Mouse (Mus musculus) stomach, embryonic 15.5 days (tissue): ENCODE measurements at regions not wholly inside any gene's neighbourhood (a gene's known extent, or its start where the extent isn't known, plus 50 kb on each side); places are given as distances from the start of the nearest gene placed in this dataset.
A peak's percentile ranks its signal among the peaks of the same experiment; 100 is the strongest.

Source experiments
- ATAC-seq: fragments of 200-750 bp; cut with Nextera tagmentation; 2 replicates; pipeline ENCODE4 v1.8.0; 2017; ENCODE audit warnings: low read depth, moderate number of reproducible peaks, moderate TSS enrichment; ENCODE audit not compliant: insufficient read depth, low FRiP score
- H3K27ac ChIP-seq: fragments of 300-500 bp; sonication (generic); 2 replicates; pipeline ENCODE4 v1.5.1; 2015; ENCODE audit warnings: mild to moderate bottlenecking, inconsistent platforms
- H3K27me3 ChIP-seq: fragments of 300-500 bp; sonication (generic); replicated peaks from 2 replicates; pipeline ENCODE4 v1.6.1; 2015; ENCODE audit warnings: inconsistent platforms
- H3K36me3 ChIP-seq: fragments of 300-500 bp; sonication (generic); 2 replicates; pipeline ENCODE4 v1.6.1; 2015; ENCODE audit warnings: inconsistent platforms
- H3K4me1 ChIP-seq: fragments of 300-500 bp; sonication (generic); 2 replicates; pipeline ENCODE4 v1.6.1; 2015; ENCODE audit warnings: inconsistent platforms
- H3K4me2 ChIP-seq: fragments of 300-500 bp; sonication (generic); 2 replicates; pipeline ENCODE4 v1.6.1; 2015; ENCODE audit warnings: mild to moderate bottlenecking, inconsistent platforms
- H3K4me3 ChIP-seq: fragments of 300-500 bp; sonication (generic); replicated peaks from 2 replicates; pipeline ENCODE4 v1.5.1; 2015; ENCODE audit warnings: inconsistent platforms
- H3K9ac ChIP-seq: fragments of 300-500 bp; sonication (generic); 2 replicates; pipeline ENCODE4 v1.6.1; 2015; ENCODE audit warnings: inconsistent platforms
- H3K9me3 ChIP-seq: fragments of 300-500 bp; sonication (generic); 2 replicates; pipeline ENCODE4 v1.6.1; 2016; ENCODE audit warnings: inconsistent platforms
- WGBS: fragments of 180-500 bp; shearing (Covaris S2); methylation state at CpG from one replicate; pipeline ENCODE4 v1.1.7; 2015; 5-methylcytosine and 5-hydroxymethylcytosine counted together

DNA sequence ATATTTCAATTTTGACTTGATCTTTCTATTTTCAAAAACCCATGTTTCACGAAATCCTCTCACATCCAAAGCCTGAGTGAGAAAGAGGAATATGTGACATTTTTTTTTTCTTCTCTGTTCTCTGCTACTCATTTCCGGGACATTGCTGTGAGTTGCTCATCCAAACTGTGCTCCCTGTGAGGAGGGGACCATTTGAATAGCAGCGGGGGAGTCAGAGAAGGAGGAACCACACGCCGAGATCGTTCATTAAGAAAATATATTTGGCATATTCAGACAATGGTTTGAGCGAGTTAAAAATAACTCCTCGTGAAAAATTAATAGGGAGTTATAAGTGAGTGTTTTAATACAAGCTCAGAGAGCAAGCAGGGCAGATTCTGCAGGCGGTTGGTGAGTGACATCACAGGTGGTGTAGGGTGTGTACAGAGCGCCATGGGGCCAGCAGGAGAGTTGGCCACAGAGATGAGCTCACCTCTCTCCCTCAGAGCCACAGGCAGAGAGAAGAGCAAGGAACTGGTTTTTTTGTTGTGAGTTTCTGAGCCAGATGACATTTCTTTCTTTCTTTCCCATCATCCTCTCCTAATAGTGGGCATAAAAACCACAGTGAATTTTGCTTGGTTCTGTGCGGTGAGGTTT lies 54.4 kb upstream of the Calcoco1 start:
- no peaks in the 10 kb centered on the region for H3K27me3 ChIP-seq
- H3K36me3 ChIP-seq, result no peaks in the 10 kb centered on the region
- ATAC-seq, result no peak
- H3K4me1 ChIP-seq, result no peaks in the 10 kb centered on the region
- no peak overlapping the region for H3K9ac ChIP-seq
- no peak overlapping the region for H3K27ac ChIP-seq
- H3K4me3 ChIP-seq, result no peak overlapping the region
- H3K4me2 ChIP-seq, result no peak overlapping the region
- WGBS, result 51% methylated on average over 11 of the region's 11 CpGs
- H3K9me3 ChIP-seq, result no peaks in the 10 kb centered on the region

DNA sequence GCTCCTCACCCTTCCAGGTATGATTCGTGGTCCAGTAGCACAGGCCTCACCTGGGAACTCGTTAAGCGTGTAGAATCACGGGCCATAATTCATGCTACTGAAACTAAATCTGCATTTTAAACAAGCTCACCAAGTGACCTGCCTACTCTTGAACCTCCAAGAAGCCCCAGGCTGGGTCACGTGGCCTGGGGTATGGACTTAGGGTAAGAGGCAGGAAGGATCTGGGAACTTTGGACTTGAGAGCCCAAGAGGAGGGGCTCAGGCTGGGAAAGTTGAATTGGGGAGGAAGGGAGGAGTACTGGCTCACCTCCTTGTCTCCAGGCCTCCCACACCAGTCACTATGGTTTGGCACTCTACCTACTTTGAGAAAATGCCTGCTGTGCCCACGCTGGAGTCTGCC lies 58.6 kb upstream of the Calcoco1 start:
- Histone ChIP-seq H3K4me3 (no peak overlapping the region), H3K9me3 (no peaks in the 10 kb centered on the region), H3K4me1 (peaks cover 7% of the 10 kb centered on the region; the same call in 1 of the 2 replicates), H3K9ac (no peak overlapping the region), H3K27me3 (no peaks in the 10 kb centered on the region; the same call in 1 of the 2 replicates), H3K36me3 (no peaks in the 10 kb centered on the region), H3K4me2 (no peak overlapping the region), H3K27ac (no peak overlapping the region)
- 83% methylated on average over 6 of the region's 6 CpGs for WGBS
- no peak for ATAC-seq

DNA sequence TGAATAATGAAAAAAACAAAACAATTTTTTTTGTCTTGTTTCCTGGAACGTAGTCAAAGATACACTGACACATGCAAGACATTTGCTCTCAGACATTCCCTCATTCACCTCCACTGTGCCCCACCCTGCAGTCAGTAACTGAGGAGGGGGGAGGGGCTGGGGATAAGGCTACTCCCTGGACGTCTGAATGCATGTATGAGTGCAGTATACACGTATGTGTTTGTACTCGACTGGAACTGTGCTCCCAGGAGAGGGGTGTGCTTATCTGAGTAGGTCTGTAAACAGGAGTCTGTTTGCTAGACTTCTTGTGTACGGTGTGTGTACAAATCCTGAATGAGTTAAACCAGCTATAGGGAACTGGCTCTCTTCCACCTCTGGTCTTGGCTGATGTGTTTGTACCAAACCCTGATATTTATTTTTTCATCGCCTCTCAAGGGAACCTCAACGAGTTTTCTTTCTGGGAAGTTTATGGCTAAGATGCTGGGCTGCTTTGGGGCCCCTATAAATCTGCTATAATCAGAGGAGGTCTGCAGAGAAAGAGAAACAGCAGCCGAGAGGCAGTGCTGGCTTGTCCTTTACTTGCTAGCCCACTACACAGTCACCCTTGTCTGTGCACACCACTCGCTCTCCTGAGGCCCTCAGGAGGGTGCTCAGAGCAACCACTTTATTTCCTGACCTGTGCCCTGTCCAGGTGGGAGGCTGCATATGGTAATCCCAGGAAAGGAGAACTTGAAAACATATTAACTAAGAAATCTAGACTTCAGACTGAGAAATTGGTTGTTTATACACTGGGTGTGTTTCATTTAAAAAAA lies 61.2 kb upstream of the Calcoco1 start:
- H3K27ac ChIP-seq, result no peak overlapping the region
- H3K4me3 ChIP-seq, result no peak overlapping the region
- 27% methylated on average over 9 of the region's 9 CpGs for WGBS
- no peak overlapping the region for H3K9ac ChIP-seq
- no peaks in the 10 kb centered on the region for H3K9me3 ChIP-seq
- H3K4me2 ChIP-seq, result no peak overlapping the region
- H3K27me3 ChIP-seq, result no peaks in the 10 kb centered on the region; the same call in 1 of the 2 replicates
- H3K36me3 ChIP-seq, result no peaks in the 10 kb centered on the region
- peak; percentile 31; the same call in 1 of the 2 replicates for ATAC-seq
- H3K4me1 ChIP-seq, result peaks cover 7% of the 10 kb centered on the region; the same call in 1 of the 2 replicates

DNA sequence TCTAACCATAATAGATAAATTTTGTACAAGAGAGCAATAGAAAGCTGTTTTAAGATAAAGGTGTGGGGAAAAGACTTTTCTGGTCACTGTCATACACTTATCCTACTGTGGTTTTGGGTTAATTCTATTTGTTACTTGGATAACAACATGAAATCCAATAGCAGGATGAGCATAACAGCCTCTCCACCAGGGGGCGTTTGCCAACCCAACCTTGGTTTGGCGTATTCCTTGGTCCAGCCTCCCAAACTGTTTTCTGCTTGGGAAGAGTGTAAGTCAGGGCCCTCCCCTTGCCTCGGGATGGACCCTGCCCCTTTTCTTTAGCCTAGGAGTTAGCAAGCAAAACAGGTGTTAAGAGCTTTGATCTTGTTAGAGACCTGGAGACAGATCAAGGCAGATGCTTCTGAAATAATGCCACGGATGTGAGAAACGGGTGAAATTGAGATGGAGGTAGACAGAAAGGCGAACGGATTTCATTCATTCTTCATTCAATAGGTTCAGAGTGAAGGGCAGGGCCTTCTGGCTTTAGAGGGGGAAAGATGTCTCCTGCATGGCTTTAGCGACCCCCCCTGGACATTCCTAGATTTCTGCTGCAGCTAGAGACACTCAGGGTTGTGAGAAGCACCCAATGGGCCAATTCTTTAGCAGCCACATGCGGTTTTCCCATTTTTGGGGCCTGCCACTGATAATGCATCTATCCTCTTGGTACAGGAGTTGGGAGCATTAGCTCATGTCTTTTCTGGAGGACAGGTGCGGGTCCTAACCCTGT lies 63.3 kb upstream of the Calcoco1 start:
- H3K9me3 ChIP-seq, result no peaks in the 10 kb centered on the region
- no peak overlapping the region for H3K4me2 ChIP-seq
- no peak overlapping the region for H3K27ac ChIP-seq
- 28% methylated on average over 10 of the region's 10 CpGs for WGBS
- peaks cover 7% of the 10 kb centered on the region; the same call in 1 of the 2 replicates for H3K4me1 ChIP-seq
- H3K27me3 ChIP-seq, result no peaks in the 10 kb centered on the region; the same call in 1 of the 2 replicates
- ATAC-seq, result no peak
- no peak overlapping the region for H3K9ac ChIP-seq
- no peaks in the 10 kb centered on the region for H3K36me3 ChIP-seq
- H3K4me3 ChIP-seq, result no peak overlapping the region

DNA sequence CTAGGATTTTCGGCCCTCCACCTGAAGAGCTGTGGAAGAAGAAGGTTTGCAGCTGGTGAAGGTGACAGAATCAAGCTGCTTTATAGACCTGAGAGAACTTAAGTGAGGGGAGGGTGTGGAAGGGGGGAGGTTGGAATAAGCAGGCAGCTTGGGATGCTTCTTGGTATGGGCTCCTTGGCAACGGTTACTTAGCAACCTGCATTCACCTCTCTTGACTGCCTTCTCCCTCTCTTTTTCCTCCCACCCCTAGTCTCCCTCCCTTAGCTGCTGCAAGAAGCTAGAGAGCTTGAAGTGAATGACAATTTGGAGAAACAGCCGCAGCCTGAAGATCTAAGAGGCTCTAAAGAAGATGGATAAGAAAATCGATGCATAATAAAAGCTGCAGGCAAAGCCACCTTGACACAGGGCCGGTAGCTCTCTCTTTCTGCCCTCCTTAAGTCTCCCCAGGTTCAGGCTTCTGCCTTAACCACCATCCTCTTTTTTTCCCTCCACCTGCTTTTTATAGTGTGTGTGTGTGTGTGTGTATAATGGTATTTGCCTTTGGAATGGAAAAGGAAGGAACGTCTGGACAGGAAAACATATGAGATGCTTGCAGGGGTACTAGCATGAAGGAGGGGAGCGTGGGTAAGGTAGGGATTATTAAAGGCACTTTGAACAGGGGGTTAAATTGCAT lies 67.0 kb upstream of the Calcoco1 start:
- no peaks in the 10 kb centered on the region for H3K36me3 ChIP-seq
- no peak overlapping the region for H3K9ac ChIP-seq
- no peaks in the 10 kb centered on the region for H3K4me1 ChIP-seq
- no peak overlapping the region for H3K27ac ChIP-seq
- H3K4me3 ChIP-seq, result no peak overlapping the region
- no peaks in the 10 kb centered on the region for H3K9me3 ChIP-seq
- H3K4me2 ChIP-seq, result no peak overlapping the region
- H3K27me3 ChIP-seq, result no peaks in the 10 kb centered on the region; the same call in 1 of the 2 replicates
- WGBS, result 47% methylated on average over 7 of the region's 7 CpGs
- no peak for ATAC-seq

DNA sequence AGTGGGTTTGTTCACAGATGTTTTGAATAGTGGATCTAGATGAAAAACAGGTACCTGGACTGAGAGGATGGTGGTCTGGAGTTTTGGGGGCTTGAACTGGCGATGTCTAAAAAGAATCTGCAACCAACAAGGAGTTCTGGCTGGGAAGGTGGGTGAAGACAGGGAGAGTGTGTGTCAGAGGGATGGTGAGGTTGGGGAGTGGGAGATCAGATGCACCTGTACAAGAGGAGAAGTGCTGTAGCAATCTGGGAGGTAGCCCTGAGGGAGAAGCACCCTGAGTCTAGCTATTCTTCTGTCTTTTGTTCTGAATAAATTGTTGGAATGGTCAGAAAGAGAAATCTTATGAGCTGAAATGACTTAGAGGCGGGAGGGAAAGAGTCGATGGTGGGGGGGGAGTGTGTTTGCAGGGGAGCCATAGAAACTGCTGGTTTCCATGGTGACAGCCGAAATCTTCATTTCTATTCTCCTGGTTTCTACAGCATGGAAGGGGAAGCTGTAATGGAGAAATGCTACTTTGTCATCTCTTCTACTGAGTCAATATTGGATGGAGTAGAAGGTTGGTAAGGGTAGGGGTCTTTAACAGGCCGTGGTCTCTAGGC lies 75.1 kb upstream of the Calcoco1 start:
- Histone ChIP-seq H3K27ac (no peak overlapping the region), H3K4me3 (no peak overlapping the region), H3K9ac (no peak overlapping the region), H3K36me3 (no peaks in the 10 kb centered on the region), H3K4me1 (no peaks in the 10 kb centered on the region), H3K27me3 (0 out of 2 replicates have a peak, but pooled peaks cover 4% of the 10 kb centered on the region), H3K4me2 (no peak overlapping the region), H3K9me3 (no peaks in the 10 kb centered on the region)
- 74% methylated on average over 5 of the region's 5 CpGs for WGBS
- no peak for ATAC-seq

DNA sequence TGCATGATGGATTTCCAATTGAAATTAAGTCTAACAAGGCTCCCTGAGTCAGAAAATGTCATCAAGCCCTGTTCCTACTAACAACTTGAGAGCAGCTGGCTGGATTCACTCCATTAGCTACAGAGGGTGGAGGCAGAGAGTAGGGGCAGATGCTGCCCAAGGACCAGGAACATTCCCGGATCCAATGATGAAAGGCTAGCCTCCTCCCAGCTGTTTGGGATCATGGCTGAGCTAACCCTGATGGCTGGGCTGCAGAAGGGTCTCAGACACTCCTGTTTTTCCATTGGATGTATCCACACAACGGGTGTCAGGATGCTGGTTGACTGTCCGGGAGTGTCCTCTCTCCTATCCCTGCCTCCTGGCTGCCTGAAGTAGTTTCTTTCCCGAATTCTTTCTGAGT lies 78.1 kb upstream of the Calcoco1 start:
- Histone ChIP-seq H3K4me3 (no peak overlapping the region), H3K9ac (no peak overlapping the region), H3K4me1 (no peaks in the 10 kb centered on the region), H3K27ac (no peak overlapping the region), H3K9me3 (no peaks in the 10 kb centered on the region), H3K36me3 (no peaks in the 10 kb centered on the region), H3K27me3 (0 out of 2 replicates have a peak, but pooled peaks cover 4% of the 10 kb centered on the region), H3K4me2 (no peak overlapping the region)
- WGBS, result 74% methylated on average over 4 of the region's 4 CpGs
- no peak for ATAC-seq

DNA sequence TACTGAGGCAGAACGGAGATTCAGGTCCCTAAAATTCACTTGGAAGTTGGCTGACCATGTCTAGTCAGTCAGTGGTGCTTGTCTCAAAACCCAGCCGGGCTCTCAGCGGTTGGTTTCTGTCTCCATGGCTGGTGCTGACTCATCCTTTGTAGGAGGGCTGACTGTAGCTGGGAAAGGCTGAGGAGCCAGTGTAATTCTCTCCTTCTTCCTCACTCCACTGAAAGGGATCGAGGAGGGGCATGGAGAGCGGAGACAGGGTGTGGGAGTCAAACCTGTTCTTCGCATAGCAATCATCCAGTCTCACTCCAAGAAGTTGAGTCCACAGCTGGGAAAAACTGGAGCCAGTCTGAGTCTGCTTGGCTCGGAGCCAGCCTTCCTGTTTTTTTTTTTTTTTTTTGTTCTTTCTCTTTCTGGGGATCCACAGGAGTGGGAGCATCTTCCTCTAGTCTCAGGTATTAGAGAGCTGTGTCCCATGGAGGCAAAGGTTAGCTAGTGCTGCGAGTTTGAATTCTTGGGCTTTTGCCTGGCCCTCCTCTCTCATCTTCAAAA lies 80.4 kb upstream of the Calcoco1 start:
- H3K4me1 ChIP-seq, result no peaks in the 10 kb centered on the region
- H3K4me2 ChIP-seq, result no peak overlapping the region
- ATAC-seq, result no peak
- 0 out of 2 replicates have a peak, but pooled peaks cover 1% of the 10 kb centered on the region for H3K27me3 ChIP-seq
- H3K36me3 ChIP-seq, result no peaks in the 10 kb centered on the region
- H3K9ac ChIP-seq, result no peak overlapping the region
- no peaks in the 10 kb centered on the region for H3K9me3 ChIP-seq
- WGBS, result 58% methylated on average over 8 of the region's 8 CpGs
- H3K27ac ChIP-seq, result no peak overlapping the region
- H3K4me3 ChIP-seq, result no peak overlapping the region

DNA sequence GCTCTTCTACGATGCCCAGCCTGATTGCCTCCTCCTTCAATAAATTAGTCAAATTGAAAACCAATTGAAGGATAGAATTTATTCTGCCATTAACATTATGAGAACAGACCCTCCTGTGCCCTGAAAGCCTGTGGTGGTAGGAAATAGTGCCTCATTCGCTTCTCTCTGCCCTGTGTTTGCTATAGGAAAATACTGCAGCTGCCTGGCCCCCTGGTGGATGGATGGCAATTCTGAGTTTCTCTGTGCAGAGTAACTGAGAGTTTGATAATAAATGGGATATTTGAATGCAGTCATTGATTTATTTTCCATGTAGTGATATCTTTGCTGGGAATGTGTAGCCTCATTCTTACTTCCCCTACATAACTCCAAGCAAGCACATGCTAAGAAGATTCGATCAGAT lies 85.4 kb upstream of the Calcoco1 start:
- Histone ChIP-seq H3K9ac (no peak overlapping the region), H3K4me3 (no peak overlapping the region), H3K4me2 (no peak overlapping the region), H3K27ac (no peak overlapping the region), H3K9me3 (no peaks in the 10 kb centered on the region), H3K36me3 (no peaks in the 10 kb centered on the region), H3K27me3 (no peaks in the 10 kb centered on the region), H3K4me1 (no peaks in the 10 kb centered on the region)
- ATAC-seq, result no peak
- 59% methylated on average over 3 of the region's 3 CpGs for WGBS

DNA sequence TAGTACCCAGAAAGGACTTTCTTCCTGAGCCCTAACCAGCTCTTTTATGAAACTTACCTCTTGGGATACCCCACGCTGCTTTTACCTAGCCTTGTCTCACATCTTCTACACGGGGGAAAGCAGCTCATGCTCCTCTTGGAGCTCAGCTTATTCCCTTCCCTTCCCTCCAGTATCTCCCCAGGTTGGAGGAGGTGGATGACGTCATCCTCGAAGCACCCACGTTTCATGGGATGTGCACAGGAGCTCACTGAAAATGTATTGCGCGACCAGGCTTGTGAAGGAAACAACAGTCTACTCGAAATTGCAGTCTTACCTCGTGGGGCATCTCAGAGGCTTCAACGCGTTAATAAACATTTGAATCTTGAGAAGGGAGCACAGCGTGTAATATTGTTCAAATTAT lies 97.2 kb upstream of the Calcoco1 start:
- H3K4me3 ChIP-seq, result no peak overlapping the region
- no peaks in the 10 kb centered on the region for H3K36me3 ChIP-seq
- 67% methylated on average over 12 of the region's 12 CpGs for WGBS
- H3K4me2 ChIP-seq, result no peak overlapping the region
- H3K27ac ChIP-seq, result no peak overlapping the region
- no peak overlapping the region for H3K9ac ChIP-seq
- peaks cover 2% of the 10 kb centered on the region; the same call in 1 of the 2 replicates for H3K27me3 ChIP-seq
- H3K4me1 ChIP-seq, result no peaks in the 10 kb centered on the region
- ATAC-seq, result no peak
- H3K9me3 ChIP-seq, result no peaks in the 10 kb centered on the region

DNA sequence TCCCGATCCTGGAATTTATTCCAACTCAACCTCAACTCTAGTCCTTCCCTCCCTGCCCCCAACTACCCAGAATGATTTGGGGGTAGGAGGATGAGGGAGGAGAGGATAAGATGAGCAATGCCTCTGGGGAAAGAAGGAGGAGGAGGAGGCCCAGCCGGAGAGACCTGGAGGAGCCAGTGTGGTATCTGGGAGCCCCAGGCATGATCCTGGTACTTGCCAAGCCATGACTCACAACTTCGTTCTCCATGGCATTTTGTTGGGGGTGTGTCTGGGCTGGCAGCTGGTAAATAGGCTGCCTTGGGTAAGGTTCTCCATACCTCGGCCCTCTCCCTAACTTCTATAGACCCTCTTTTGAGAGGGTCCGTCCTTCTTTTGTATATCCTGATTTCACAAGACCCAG lies 81.2 kb upstream of the Hoxc13 start:
- Histone ChIP-seq H3K4me2 (no peak overlapping the region), H3K9me3 (no peaks in the 10 kb centered on the region), H3K9ac (no peak overlapping the region), H3K36me3 (no peaks in the 10 kb centered on the region), H3K27ac (no peak overlapping the region), H3K4me1 (no peaks in the 10 kb centered on the region), H3K27me3 (0 out of 2 replicates have a peak, but pooled peaks cover 3% of the 10 kb centered on the region), H3K4me3 (no peak overlapping the region)
- no peak for ATAC-seq
- 80% methylated on average over 5 of the region's 5 CpGs for WGBS
